Mouse (Mus musculus) adrenal gland, postnatal 10 days (tissue): ENCODE measurements around the gene Agbl4. TPM values are rescaled to one million over a fixed set of nuclear protein-coding genes. Genes with fewer than 3 reads are reported as not detected.
A peak's percentile ranks its signal among the peaks of the same experiment; 100 is the strongest.

Source experiments
- DNase-seq: peaks from one replicate; pipeline ENCODE4 v3.0.0; 2021; ENCODE audit warnings: mixed read lengths
- total RNA-seq, 2 experiments: library from RNA; stranded (reverse); gene quantifications; 2 replicates each; pipeline ENCODE4 v1.2.3; 2021

Agbl4 gene
- total RNA-seq, 2 experiments from 2014 or later, result 0.33 to 0.75 TPM

DNA sequence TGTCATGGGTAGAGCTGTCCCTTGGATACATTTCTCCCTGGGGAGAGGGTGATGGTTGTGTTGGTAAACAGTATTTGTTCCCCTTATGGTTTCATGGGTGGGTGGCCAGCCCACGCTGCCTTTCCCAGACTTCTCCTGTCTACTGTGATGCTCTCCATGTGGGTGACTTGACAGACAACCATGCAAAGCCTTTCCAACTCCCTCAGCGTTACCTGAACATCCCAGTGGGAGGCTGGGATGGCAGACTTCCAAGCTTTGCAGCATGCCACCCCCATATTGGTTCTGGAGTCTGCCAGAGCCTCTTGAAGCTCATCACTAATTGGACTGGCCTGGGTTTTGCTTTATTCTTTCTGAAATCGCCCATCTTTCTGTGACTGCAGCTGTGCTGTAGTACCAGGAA, 1101.3 kb downstream of the Agbl4 start:
- DNase-seq, result no peak

DNA sequence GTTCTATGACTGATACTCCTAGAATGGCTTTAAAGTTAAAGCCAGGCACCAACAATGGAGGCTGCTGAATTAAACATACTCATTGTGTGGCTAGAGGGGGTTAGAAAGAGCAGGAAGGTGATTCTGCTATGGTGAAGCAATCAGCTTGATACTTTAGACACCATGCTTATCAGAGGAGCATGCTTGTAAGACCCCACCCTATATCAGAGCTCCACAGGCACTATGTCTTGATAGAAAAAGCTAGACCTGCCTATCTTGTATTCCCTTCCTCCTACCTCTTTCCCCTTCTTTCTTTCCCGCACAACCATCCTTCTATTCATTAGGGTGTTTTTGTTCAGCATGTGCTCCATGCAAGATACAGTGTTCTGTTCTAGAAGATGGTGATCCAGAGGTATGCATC, 1104.0 kb downstream of the Agbl4 start:
- DNase-seq, result no peak

- no peak for DNase-seq
Measured at GRCm38 (mm10) chr4:111502965-111503727, 1105.7 kb downstream of the Agbl4 start.

GRCm38 (mm10) chr4:111504952-111505351, 1107.5 kb downstream of the Agbl4 start:
- no peak for DNase-seq

DNA sequence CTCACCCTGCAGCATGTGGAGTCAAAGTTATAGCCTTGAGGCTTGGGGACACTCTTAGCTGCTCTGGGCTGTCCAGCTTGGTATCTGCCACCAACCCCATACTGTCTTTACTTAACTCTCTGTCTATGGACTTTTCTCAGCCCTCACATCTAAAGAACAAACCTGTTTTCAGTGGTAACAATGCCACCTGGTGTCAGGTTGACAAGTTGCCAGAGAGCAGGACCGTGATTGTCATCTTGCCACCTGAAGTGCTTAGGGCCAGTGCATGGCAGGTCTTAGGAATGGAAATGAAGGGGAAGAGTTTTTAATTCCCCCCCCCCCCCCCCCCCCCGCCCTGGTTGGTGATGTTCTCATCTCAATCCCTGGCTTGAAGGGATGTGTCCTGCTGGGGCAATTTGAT, 1112.7 kb downstream of the Agbl4 start:
- DNase-seq, result no peak

DNA sequence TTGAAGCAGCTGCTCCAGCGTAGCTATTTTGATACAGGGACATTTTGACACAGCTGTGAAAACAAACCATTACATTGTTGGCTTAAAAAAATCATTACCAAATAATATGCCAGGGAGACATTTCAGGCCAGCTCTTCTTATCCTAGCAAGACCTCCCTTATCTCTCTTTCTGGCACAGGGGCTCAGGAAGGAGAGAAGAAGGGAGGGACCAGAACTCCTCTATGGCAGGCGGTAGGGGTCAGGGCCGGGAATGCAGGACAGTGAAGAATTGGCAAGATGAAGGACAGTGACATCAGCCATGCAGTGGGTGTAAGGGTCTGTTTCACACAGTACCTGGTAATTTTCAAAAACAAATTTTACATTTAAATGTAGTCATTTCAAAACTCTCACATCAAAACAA, 1116.5 kb downstream of the Agbl4 start:
- no peak for DNase-seq

DNA sequence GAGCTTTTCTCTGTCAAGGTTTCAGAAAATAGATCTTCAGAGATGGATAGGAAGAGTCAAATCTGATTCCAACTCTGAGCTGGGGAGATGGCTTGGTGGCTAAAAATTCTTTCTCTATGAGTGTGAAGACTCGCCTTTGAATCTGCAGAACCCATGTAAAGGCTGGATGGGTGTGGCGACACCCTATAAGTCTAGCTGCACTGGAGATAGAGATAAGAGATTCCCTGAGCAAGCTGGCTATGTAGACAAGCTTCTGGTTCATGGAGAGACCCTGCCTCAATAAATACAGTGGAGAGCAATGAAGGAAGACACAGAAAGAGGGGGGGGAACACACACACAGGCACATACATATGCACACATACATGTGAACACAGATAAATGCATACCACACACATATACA, 1118.7 kb downstream of the Agbl4 start:
- no peak for DNase-seq

DNA sequence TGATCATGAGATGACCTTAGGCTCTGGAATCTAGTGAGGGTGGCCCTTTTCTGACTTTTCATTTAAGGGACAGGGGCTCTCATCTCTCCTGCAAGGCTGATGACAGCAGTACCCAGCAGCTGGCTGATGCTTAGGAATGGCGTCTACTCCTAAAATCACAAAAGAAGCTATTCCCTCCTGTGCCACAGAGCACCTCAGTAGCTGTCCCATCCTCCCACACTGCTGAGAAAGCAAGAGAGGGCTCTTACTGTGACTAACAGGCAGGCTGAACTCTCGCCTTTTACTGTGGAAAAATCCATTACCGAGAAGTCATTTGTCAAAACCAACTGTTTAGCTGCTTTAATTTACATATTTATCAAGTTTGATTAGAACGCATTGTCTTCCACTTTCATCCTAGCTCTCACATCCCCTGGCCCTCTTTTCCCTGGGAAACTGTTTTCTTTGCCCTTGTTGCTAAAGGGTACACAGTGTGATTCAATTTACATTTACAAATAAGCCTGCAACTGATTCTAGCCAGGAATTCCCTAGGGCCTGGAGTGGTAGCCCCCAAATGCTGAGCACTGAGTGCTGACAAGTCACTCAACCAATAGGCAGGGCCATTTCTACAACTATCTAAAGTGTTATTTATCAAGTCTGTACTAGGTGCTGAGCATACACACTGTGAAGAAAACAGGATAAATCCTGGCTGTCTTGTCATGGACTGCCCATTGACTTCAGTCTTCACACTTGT, 1119.8 kb downstream of the Agbl4 start:
- DNase-seq, result no peak

DNA sequence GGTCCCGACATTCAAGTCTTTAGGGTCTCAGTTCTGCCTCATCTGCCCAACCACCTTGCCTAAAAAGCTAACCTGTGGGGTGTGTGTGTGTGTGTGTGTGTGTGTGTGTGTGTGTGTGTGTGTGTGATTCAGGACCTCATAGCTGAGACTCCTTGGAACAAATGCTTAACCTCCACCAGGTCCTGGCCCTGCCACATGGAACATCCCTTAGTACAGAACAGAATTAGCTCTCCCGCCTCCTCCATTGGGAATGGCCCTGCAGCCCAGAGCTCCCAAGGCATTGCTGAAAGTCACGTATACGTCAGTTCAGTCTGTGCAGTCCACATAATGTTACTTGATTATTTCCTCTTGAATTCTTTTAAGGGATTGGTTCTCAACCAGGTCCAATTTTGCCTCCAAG, 1120.7 kb downstream of the Agbl4 start:
- no peak for DNase-seq

DNA sequence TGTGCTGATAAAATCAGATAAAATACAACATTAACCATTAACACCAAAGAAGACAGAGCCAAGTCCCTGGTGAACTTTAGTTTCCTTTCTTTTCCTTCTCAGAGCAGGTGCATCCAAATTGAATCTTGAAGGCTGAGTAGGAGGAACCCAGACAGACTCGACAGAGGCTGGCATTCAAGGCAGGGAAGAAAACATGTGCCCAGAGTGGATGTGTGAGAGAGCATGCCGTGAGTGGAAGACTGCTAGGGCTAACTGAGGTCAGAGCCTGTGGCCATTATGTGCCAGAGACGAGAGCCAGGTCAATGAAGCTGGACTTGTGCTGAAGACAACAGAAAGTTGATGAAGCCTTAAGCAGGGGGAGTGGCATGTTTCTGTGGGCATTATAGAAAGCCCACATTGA, 1121.8 kb downstream of the Agbl4 start:
- no peak for DNase-seq

GRCm38 (mm10) chr4:111520006-111520405, 1122.5 kb downstream of the Agbl4 start:
- DNase-seq, result no peak

- no peak for DNase-seq
Measured at GRCm38 (mm10) chr4:111522974-111523373, 1125.5 kb downstream of the Agbl4 start.

- no peak for DNase-seq
Measured at GRCm38 (mm10) chr4:111528961-111529360, 1131.5 kb downstream of the Agbl4 start.

DNA sequence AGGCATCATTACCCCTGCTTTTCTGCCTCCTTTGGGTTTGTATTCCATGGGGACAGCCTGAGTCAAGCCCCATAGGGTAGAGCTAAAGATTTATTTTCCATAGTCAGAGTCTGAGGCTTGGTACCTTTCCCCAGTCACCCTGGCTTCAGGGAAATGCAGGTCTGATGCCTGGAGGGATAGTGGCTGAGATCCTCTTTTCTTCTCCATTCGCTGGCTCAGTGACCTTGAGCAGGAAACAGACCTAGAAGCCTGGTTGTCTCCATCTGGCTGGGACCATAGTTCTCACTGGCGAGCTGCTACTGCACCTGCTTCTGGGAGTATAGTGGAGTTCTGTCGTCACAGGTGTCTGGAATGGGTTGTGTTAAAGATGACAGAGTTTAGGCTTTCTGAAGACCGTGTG, 1132.5 kb downstream of the Agbl4 start:
- no peak for DNase-seq

DNA sequence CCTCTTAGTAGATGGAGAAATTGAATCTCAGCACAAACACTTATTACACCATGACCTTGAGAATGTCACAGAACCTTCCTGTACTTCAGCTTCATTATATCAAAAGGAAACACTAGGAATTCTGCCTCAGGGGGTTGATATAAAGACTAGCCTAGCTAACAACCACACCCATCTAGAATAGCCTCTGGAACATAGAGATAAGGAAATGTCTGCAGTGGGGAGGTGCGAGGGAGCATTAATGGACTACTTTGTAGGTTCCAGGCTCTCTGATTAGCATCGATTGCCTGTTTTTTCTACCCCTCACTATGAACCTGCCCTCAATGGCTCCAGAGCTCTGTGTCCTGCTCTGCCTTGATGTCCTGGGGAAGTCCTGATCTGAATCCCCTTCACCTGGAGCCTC, 1133.1 kb downstream of the Agbl4 start:
- DNase-seq, result no peak

GRCm38 (mm10) chr4:111544684-111545083, 1147.2 kb downstream of the Agbl4 start:
- no peak for DNase-seq

DNA sequence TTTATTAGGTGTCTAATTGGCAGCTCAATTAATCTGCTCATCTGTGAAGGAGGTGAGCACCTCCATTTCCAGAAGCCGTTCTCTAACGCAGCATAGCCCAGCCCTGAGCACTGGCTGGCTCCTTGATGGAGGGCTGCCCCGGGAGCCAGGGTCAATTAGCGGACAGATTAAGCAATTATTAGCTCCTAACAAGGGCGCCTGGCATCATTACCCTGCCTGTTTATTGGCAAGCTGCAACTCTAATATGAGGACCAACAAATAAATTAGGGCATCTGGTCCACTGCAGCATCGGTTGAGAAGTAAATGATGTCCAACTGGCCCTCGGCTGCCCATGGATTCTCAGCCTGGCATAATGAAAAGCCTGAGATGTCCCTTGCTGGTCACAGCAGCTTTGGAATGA, 1148.5 kb downstream of the Agbl4 start:
- peak; percentile 13 for DNase-seq

GRCm38 (mm10) chr4:111555426-111555825, 1158.0 kb downstream of the Agbl4 start:
- DNase-seq, result no peak

DNA sequence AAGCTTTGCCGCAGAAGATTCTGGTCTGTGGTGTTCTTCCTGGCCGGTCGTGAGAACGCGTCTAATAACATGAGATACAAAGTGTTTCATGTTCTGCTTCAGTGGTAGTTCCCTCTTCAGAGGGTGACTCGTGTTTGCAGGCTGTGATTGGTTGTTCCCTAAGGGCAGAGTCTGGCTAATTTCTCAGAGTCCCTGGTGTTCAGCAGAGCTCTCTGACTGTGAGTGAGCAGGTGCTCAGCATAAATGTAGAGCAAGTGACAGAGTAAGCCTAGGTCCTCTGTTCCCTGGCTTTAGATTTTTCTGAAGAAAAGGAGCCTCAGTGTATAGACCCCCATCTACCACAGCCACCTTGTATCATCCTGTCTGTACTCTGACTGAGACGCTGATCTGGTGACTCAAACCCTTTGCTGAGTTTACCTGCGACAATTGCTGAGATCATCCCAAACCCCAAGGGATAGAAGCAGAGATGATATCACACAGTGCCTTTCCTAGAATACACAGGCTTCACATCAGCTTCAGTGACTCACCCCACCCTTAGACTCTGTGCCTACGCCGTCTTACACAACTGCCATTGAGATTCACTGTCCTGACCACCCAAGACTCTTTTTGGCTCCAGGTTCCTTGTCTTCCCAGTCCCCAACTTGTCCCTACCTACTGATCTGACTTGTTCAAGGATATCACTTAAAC, 1179.8 kb downstream of the Agbl4 start:
- no peak for DNase-seq

DNA sequence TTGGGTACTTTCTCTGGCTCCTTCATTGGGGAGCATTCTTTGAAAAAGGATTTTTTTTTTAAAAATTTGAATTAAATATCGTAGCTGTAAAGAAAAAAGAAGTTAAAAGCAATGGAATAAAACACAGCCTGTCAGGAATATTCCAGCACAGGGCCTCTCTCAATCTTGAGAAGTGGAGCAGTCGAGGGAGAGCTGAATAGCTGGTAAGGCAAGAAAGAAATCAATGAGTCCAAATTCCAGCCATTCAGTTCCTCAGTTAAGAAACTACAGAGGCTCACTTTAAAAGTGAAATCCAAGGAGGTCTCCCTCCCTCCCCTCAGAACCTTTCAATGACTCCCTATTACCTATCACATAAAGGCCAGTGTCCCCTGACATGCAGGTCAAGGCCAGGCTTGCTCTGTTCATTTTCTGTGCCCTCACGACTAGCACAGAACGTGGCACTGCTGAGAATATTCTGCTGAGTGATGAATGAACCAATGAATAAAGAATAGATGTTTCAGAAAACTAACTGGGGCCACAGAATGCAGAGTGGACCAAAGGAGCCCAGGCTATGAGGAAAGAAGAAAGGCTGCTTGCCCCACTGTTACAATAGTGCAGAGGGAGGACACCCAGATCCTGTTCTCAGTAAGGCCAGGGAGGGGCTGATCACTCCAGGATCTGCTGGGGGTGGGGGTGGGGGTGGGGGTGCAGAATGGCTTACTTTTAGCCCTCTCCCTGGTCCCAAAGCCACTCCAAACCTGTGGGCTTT, 1181.8 kb downstream of the Agbl4 start:
- no peak for DNase-seq

DNA sequence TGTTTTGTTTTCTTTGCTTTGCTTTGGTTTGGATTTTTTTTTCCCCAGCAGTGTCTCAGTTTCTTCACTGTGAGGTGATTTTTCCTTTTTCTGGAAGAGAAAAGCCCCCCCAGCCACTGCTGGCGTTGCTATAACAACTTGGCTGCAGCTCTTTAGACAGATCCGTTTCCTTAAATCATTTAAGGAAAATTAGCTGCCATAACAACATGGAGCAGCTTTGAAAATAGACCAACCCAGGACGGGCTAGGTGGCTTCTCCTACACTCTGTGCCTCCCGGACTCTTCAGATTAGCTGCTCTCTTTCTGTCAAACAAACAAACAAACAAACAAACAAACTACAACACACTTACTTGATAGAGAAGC, 1182.4 kb downstream of the Agbl4 start:
- no peak for DNase-seq

DNA sequence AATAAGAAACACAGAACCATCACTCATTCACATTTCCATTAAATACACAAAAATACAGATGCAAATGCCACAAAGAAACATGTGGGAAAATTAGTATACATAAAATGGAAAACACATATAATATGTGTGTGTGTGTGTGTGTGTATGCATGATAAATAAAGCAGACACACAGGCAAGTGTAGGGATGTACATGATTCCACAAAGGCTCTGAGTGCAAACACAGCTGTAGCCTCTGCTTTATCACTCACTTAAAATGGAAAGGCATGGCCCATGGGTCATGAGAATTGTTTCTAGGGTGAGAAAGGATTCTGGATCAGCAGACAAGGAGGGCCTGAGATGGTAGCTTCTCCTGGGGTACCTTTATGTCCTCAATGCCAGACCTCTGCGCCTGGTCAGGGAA, 1182.8 kb downstream of the Agbl4 start:
- DNase-seq, result no peak
